Mouse (Mus musculus) erythroblast, embryonic 14.5 days (primary cell): ENCODE results near the gene Tmie.

Experiments used
- GATA1 ChIP-seq: IDR thresholded peaks from 2 replicates; pipeline ENCODE4 v1.6.1; 2012; ENCODE audit warnings: low read length, inconsistent platforms, mixed read lengths
- TAL1 ChIP-seq: IDR thresholded peaks from 3 replicates; pipeline ENCODE4 v1.6.1; 2012; ENCODE audit warnings: low read length, inconsistent platforms, mixed read lengths

DNA sequence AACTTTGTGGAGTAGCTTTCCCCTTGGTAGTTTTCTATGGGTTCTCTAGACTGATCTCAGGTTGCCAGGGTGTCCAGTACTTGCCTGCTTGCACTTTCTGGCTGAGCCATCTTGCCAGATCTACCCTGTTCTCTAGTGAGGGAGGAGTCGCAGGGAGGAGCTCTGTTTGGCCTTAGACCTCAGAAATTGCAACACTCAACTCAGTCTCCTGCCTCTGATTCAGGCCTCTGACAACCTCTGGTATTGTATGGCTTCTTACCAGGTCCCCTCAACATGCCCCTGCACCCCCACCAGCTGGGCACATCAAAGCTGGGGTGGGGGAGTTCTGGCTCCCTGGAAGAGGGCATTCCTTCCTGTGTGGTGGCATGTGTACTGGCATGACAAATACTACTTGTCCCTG is 2.6 kb downstream of the Tmie start:
- TF ChIP-seq GATA1: no peak
- TF ChIP-seq TAL1: no peak
